Mouse (Mus musculus) ES-E14 (cell line): Measurements from ENCODE around the gene Rtl8c.
"Not testable (repeated sequence)": the region's sequence is repeated elsewhere in the genome, so short reads cannot be mapped to it uniquely, and the experiment has no call there.

ENCODE experiments used
- CHD2 ChIP-seq: IDR thresholded peaks from 2 replicates; pipeline ENCODE4 v1.6.1; 2014; ENCODE audit warnings: mild to moderate bottlenecking, low read depth, low read length, inconsistent platforms
- HCFC1 ChIP-seq: IDR thresholded peaks from 2 replicates; pipeline ENCODE4 v1.6.1; 2012; ENCODE audit warnings: low read length, inconsistent platforms, borderline replicate concordance; ENCODE audit not compliant: insufficient read depth
- MAFK ChIP-seq: IDR thresholded peaks from 2 replicates; pipeline ENCODE4 v1.6.1; 2014; ENCODE audit warnings: mild to moderate bottlenecking, low read depth, low read length, inconsistent platforms; ENCODE audit not compliant: insufficient read depth
- ZC3H11A ChIP-seq: IDR thresholded peaks from 2 replicates; pipeline ENCODE4 v1.6.1; 2012; ENCODE audit warnings: low read depth, mild to moderate bottlenecking, inconsistent platforms, low read length, borderline replicate concordance
- ZNF384 ChIP-seq: IDR thresholded peaks from 2 replicates; pipeline ENCODE4 v1.6.1; 2012; ENCODE audit warnings: low read depth, low read length, inconsistent platforms

- TF ChIP-seq ZNF384, ZC3H11A, HCFC1, MAFK, CHD2: not testable (repeated sequence)
Measured at GRCm38 (mm10) chrX:53642980-53643961, 35.4 kb downstream of the Rtl8c start, which contains the start of gene Rtl8a.
